Mouse (Mus musculus) lung, postnatal 10 days (tissue): ENCODE data around the gene Ppp1r12b.

Source experiments
- DNase-seq: peaks from one replicate; pipeline ENCODE4 v3.0.0; 2021

Gene Ppp1r12b

DNA sequence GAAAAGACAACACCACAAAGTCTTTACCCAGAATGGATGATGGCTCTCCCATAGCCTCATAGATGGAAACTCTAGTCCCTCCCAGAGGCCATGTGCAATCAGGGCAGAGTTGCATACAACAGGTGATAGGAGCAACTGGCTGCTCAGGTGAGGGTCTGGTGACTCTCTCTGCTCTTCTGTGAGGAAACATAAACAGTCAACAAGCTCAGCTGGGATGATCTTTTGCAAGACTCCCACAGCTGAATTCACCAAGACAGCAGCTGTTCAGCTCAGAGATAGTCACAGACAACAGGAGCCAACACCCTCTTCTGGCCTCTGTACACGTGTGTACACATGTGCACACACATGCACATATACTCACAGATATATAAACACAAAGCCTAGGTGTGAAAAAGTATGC, 17.5 kb downstream of the Ppp1r12b start:
- no peak for DNase-seq

GRCm38 (mm10) chr1:134936335-134936734, 19.4 kb downstream of the Ppp1r12b start:
- no peak for DNase-seq

DNA sequence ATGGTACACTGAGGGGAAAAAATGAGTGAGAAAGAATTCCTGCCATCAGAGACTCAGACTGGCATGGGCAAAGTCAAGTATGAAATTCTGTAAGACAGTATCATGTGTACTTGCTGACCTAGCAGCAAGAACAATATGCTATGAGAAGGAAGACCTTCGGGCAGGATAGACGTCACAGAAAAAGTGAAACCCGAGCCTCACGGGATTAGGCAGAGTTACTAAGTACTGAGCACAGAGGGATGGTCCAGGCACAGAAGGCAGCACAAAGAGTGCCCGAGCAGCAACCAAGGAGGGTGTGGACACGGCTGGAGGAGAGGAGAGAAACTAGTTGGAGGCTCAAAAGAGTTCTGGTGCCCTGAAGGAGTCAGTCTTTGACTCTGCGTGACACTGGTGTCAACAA, 23.3 kb downstream of the Ppp1r12b start:
- no peak for DNase-seq

- no peak for DNase-seq
These were observed 36.7 kb downstream of the Ppp1r12b start for GRCm38 (mm10) chr1:134919010-134919409.

DNA sequence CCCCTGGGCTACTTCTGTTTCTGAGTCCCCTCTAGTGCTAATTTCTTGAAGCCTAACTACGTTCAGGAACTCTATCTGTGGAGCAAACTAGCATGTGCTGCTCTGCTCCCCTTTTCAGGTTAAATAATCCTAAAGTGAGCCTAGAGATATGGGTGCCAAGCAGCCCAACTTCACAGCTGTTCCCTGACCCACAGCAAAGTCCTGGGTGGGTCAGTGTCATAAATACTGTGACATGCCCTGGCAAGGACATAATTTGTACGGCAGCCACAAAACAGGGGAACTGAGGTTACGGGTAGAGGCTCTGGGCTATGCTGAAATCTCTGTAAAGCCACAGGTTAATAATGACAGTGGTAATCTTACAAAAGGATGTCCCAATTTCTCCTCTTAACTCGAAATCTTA, 40.3 kb downstream of the Ppp1r12b start:
- DNase-seq: no peak

GRCm38 (mm10) chr1:134913535-134913934, 42.2 kb downstream of the Ppp1r12b start:
- DNase-seq: no peak

- no peak for DNase-seq
These were observed 43.9 kb downstream of the Ppp1r12b start for GRCm38 (mm10) chr1:134911892-134912291.

- DNase-seq: no peak
These were observed 45.7 kb downstream of the Ppp1r12b start for GRCm38 (mm10) chr1:134910037-134910436.

DNA sequence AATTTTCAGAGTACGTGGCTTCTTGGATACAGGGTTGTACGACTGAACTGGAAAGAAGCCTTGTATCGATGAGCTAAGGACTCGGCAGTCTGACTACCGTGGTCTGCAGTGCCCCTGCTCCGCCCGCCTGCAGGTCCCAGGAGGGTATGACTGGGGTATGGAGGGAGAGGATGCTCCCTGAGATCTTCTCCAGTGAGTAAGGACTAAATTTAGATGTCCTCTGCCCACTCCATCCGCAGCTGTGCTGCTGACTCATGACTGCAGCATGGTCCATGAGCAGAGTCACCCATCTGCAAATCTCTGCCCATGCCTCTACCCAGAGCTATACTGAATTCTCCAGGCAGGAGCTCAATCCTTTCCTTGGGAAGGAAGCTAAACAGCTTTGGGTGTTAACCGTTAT, 46.3 kb downstream of the Ppp1r12b start:
- DNase-seq: no peak

DNA sequence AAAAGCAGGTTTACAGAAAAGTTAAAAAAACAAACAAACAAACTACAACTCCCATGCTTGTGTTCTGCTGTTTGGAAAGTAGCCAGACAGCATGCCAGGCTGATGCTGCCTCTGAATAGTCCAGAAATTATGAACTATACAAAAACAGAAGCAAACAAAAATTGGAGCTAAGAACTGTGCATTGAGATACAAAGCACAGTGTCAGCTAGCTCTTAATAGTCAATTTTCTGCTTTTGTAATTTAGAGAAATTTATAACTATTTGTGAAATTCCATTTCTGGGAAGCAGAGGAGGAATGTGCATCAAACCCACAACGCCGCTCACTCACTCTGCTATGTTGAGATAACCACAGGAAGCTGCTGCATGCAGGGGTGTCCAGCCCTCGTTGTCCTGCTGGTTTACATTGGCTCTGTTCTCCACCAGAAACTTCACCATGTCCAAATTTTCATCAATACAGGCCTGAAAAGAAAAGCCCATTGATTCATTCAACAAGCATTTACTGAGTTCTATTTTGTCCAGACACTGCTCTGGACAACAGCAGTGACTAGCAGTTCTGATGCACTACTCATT, 53.6 kb downstream of the Ppp1r12b start:
- DNase-seq: peak; percentile 6

DNA sequence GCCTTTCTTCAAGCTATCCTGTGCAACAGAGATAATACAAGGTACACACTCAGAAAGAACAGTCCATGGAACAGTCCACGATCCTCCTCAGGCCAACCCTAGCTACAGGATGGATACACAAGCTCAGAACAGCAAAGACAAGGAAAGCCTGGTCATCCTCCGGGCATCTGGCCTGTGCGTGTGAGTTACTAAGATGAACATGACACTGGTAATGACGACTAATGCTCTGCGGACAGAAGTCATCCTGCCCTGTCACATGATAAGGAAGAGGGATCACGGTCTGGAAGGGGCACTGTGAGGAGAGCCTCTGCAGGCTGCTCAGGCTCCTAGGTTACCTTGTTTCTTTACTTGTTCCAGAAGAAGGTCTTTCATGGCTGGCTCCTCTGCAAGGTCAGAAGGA, 59.7 kb downstream of the Ppp1r12b start:
- no peak for DNase-seq

DNA sequence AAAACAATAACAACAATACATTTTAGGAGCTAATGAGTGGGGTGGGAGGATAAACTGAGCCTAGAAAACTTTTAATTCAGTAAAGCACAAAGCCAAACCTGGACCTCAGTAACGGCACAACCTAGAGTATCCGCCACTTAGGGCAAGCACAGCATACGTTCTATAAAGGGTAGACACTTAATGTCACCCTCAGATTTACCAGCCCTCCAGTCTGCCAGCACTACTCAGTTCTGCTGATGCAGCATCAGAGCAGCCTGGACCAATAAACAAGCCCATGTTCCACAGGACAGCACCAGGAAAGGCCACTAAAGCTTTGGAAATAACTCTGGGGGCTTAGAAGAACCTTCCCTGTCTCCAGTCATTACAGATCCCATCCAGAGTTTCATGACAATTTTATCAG, 60.9 kb downstream of the Ppp1r12b start:
- DNase-seq: no peak

- DNase-seq: no peak
These were observed 63.8 kb downstream of the Ppp1r12b start for GRCm38 (mm10) chr1:134891916-134892315.

- DNase-seq: no peak
These were observed 66.1 kb downstream of the Ppp1r12b start for GRCm38 (mm10) chr1:134889629-134890028.

- DNase-seq: no peak
These were observed 79.9 kb downstream of the Ppp1r12b start for GRCm38 (mm10) chr1:134875800-134876199.

GRCm38 (mm10) chr1:134872678-134873077, 83.1 kb downstream of the Ppp1r12b start:
- DNase-seq: no peak

- DNase-seq: no peak
These were observed 89.3 kb downstream of the Ppp1r12b start for GRCm38 (mm10) chr1:134866426-134866825.

DNA sequence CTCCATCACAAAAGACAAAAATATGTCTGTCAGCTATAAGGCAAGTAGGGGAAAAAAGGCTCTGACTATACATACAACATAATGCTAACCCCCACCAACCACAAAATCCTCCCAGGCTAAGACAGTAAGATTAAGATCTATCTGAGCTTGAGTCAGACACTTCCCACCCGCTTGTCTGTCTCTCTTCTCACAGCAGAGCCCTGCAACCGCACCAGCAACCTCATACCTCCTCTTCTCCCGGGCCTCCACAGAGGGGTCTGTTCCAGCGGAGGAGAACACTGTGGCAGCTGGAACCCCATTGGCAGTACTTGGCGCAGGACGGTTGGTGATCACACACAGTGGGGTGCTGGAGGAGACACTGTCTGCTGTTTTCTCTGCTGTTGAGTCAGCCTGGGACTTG, 90.2 kb downstream of the Ppp1r12b start:
- DNase-seq: no peak

- DNase-seq: no peak
These were observed 95.2 kb downstream of the Ppp1r12b start for GRCm38 (mm10) chr1:134860538-134860937.

GRCm38 (mm10) chr1:134858344-134859053, 97.2 kb downstream of the Ppp1r12b start:
- DNase-seq: peak; percentile 88

- peak; percentile 82 for DNase-seq
These were observed 101.3 kb downstream of the Ppp1r12b start for GRCm38 (mm10) chr1:134854325-134854982.

- no peak for DNase-seq
These were observed 102.9 kb downstream of the Ppp1r12b start for GRCm38 (mm10) chr1:134852797-134853196.

- DNase-seq: no peak
These were observed 104.5 kb downstream of the Ppp1r12b start for GRCm38 (mm10) chr1:134851211-134851610.

DNA sequence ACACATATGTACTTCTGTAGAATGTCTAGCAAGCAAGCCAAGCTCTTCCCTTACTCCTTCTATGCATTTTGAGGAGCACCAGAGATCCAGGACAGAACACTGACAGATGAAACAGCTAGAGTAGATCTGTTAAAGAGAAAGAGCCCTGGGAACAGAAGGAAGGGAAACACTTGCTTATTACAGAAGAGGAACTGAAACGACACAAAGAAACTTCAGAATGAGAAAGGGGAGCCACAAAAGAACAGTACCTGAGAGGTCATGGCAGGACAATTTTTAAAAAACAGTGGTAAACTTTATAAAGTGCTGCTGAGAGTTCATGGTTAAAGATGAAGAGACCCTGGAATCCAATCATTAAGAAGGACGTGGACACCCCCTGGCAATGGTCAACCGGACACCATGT, 105.4 kb downstream of the Ppp1r12b start:
- DNase-seq: no peak
